Mouse (Mus musculus): ENCODE measurements around the gene Hrh2.

DNA sequence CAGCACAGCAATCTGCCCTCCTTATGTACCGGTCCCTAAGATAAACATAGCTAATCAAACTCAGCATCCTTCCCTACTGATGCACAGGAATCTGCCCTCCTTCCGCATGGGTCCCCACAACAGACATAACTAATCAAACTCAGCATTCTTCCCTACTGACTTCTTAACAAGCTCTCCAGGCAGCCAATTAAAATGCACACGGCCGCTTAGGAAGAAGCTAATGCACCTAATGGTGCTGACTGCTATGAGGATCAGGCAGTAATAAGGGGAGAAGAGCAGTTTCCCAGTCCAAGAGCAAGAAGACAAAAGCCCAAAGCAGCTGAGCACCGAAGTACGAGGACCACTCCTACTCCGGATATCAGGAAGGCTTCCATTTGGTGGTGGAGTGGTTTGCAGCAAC lies 39.0 kb upstream of the Hrh2 start:
- TF ChIP-seq CTCF (IDR thresholded peaks at IDR 0.05; ENCODE audit: low read depth): no peak
- no peak for TF ChIP-seq EP300 (optimal IDR thresholded peaks at IDR 0.05)

Data from stomach, postnatal 0 days (tissue).